Mouse (Mus musculus): ENCODE measurements at regions not wholly inside any gene's neighbourhood (a gene's known extent, or its start where the extent isn't known, plus 50 kb on each side); places are given as distances from the start of the nearest gene placed in this dataset.

GRCm38 (mm10) chr19:32973130-32973529 is 215.8 kb downstream of the Pten start:
- TF ChIP-seq CTCF (IDR thresholded peaks at IDR 0.05; ENCODE audit: insufficient read depth, low read length): no peak
- no peak for TF ChIP-seq POLR2A (IDR thresholded peaks at IDR 0.05; ENCODE audit: borderline replicate concordance, extremely low read depth, low read depth, low read length)
